Mouse (Mus musculus): ENCODE measurements around the gene Rnase9.

Gene Rnase9

DNA sequence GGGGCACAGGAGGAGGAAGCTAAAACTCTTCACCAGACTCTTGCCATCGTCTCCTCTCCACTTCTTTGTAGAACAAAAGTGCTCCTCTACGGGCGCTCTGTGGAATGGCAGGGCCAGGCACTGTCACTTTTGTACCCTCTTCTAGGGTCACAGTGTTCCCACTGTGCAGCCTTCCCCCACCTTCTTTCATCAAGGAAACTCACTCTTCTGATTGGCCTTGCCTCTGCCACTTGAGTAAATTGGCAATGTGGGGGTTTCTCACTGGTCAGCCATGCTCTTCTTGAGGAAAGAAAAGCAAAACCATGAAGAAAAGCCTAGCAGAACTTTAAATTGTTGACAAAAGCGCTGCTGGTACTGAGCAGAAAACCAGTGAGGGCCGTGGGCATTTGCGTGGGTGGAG lies at the start of gene Rnase9:
Gene Rnase9 (minus strand): TSS at position 101 of the 400 bp plus-strand sequence.
- no peak for DNase-seq

DNA sequence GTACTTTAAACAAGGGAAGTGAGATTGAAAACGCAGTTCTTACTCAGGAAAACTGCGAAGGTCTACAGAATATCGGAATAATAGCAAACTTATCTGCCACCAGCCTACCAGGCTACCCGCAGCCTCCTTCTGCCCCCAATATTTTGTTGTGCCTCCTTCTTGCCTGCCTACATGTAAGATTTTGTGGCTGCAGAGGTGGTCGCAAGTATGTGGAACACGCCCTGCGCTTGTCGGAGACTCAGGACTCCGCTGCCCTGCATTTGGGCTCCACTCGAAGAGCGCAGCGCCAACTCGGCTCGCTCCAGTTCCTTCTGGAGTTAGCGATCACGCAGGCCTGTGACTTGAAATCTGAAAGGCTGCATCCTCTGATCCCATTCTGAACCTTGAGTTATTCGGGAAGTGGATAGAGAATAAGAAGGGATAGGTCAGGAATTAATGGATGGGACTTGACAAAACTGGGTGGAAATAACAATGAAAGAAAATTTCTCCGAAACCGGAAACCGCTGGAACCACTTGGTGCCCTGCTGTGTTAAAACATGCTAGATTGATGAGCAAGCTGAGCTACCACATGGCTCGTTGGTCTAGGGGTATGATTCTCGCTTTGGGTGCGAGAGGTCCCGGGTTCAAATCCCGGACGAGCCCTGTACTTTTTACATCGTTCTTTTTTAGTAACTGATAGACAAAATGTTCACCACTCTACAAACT lies 48.6 kb upstream of the Rnase9 start:
- DNase-seq, result peak; percentile 81

- DNase-seq, result no peak
Observed at GRCm38 (mm10) chr14:51089674-51090076, 48.0 kb upstream of the Rnase9 start.

GRCm38 (mm10) chr14:51088970-51089673 lies 47.5 kb upstream of the Rnase9 start:
- peak; percentile 96 for DNase-seq

GRCm38 (mm10) chr14:51088166-51088969 lies 46.7 kb upstream of the Rnase9 start:
- DNase-seq, result peak; percentile 79

DNA sequence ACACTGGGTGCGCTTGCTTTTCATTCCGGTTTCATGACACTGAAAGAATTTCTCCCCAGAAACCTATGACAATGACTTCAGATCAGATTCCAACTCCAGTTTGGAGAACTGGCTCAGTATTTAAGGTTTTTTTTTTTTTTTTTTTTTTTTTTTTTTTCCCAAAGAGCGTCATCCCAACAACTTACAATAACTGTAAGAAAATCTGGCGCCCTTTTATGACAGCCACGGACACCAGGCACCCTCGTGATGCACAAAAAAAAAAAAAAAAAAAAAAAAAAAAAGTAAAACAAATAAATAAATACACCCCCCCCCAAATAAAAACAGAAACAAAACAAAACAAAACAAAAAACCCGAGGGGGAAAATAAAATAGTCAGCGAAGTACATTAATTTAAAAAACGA lies 46.1 kb upstream of the Rnase9 start:
- no peak for DNase-seq

- DNase-seq, result no peak
Observed at GRCm38 (mm10) chr14:51085911-51086310, 44.2 kb upstream of the Rnase9 start.

- no peak for DNase-seq
Observed at GRCm38 (mm10) chr14:51085086-51085485, 43.4 kb upstream of the Rnase9 start.

DNA sequence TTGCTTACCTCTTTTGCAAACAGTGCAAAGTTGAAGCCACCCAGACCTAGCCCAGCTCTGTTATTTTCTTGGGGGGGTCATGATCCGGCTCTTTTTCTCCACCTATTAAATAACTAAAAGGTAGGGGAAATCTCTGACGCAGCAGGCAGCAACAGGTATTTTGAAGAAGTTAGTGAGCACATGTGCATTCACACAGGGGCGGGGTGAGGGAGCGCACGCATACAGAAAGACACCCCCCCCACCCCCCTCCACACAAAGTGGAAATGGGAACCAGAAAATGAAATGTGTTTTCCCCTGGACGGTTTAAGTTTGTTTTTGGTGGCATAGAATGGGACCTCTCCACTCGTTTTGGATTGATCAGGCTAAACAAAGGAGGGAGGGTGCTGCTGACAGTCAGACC lies 42.1 kb upstream of the Rnase9 start:
- DNase-seq, result no peak

DNA sequence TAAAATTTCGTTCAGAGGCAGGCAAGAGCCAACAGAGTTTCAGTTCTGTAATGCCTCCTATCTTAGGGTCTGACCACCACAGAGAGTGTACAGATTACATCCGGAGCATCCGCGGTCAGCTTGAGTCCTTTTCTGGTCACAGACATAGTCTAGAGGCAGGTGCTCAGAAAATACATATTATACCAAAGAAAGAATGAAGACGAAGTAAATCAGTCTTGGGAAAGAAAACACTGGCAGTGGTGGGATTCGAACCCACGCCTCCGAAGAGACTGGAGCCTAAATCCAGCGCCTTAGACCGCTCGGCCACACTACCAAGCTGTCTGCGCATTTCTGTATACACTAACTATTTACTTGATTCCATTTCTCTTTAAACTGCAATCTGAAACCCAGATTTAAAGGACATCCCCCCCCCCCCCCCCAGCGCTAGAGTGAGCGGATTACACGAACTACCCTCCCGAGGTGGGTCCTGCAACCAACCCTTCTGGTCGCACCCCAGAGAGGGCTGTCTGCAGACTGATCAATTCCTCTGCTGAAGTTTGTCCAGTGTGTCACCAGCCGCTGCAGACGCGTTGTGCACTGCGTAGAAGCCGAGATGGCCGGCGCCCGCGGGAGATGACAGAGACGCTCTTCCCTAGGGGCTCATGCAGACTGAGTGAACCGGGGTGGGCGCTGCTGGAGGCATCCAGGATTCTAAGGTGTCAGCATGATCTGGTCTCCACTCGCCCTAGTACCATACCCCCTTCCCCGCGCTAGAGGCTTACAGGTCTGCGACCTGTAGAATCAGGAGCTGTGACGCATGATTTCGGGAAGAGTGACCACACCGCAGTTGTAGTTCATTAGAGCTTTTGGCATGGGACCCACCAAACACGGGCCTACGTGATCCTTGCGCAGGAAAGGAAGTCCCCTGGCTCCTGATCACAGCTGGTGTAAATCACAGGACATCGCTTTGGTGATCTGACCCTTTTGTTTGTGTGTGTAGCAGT lies 41.2 kb upstream of the Rnase9 start:
- peak; percentile 59 for DNase-seq

DNA sequence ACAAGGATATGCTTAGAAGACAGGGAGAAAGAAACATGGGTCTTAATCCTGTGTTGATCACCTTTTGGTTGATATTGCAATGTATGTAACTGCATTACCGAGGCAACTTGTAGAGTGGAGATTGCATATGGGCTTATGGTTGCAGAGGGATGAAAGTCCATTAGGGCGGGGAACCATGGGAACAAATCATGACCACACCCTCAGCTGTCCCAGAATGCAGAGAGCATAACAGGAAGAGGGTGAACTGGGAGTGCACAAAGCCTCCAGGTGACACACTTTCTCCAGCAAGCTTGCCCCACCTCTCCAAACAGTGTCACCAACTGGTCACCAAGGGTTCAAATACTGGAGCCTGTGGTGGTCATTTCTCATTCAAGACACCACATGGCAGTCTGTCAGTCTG lies 39.4 kb upstream of the Rnase9 start:
- DNase-seq, result no peak

GRCm38 (mm10) chr14:51079180-51079579 lies 37.5 kb upstream of the Rnase9 start:
- no peak for DNase-seq

DNA sequence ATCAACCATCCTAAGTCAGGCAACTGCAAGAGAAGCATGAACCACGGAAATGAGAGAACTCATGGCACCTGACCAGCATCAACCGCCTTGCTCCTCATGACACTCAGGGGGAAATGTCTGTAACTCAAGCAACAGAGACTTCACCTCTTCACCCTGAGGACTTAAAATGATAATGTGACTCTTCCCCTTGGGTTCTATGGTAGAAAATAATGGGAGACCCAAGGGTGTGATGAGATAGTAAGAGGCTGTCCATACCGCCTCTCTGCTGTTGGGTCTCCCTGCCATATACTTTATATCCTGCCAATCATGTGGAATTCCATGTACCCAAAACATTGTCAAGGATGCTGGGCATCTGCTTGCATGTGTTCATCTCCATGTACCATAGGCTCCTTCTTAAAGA lies 32.7 kb upstream of the Rnase9 start, which contains the start of gene Olfr750:
Gene Olfr750 (minus strand): TSS at position 101 of the 400 bp plus-strand sequence.
- DNase-seq, result no peak

GRCm38 (mm10) chr14:51069617-51070016 lies 27.9 kb upstream of the Rnase9 start:
- DNase-seq, result peak; percentile 42

- DNase-seq, result no peak
Observed at GRCm38 (mm10) chr14:51068956-51069355, 27.3 kb upstream of the Rnase9 start.

DNA sequence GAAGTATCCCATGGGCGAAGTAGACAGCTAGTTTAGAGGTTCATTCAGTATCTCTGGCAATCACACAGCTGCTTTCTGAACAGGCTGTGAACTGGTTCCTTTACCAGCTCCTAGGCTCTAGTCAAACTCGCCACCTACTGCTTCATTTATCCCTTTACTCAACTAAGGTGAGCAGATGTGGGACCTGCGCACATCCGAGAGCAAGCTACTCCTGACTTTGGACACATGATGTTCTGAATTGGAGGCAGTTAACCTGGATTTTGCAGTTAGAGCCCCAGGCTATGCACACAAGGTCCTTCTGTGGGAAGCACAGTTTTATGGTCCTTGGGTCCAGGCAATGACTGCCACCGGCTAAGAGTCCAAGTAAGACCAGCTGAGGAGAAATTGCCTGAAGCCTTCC lies 19.1 kb upstream of the Rnase9 start:
- no peak for DNase-seq

DNA sequence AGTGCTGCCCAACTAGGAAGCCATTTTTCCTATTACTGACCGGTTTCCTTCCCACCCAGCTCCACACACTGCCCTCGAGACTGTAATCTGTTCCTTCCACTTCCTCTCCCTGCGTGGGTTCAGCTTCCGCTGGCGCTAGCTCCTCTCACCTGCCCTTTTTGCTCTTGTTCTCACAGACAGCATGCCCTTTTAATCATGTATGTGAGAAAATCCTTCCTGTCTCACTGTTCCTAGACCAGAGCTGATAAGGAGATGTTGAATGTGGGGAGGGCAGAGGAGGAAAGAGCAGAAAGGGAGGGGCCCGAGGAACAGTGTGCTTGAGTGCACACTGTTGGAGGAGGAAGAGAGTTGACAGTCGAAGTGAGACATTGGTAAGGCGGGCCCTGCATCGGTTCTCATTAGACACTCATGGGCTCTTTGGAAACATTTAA lies 15.7 kb upstream of the Rnase9 start, which contains the start of gene Rnase12:
Gene Rnase12 (minus strand): TSS at position 261 of the 431 bp plus-strand sequence.
- no peak for DNase-seq

- no peak for DNase-seq
Observed at GRCm38 (mm10) chr14:51054243-51055237, 12.9 kb upstream of the Rnase9 start.

DNA sequence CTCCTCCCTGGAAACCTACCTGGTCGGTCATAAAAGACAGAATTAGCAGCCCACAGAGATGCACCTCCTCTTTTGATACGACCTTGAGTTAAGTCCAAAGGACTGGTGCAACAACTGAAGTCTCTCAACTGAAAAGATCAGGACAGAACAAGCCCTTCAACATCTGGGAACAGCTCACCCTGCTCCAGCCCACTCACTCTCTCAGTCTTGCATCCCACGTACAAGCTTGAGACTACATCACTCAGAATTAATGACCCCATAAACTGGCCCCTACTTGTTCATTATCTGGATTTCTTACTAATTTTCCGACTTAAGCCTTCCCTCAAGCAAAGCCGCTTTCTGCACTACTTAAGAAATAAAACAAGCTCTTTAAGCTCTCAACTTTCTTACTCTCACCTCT lies 11.5 kb upstream of the Rnase9 start:
- DNase-seq, result no peak

GRCm38 (mm10) chr14:51051941-51052340 lies 10.3 kb upstream of the Rnase9 start:
- no peak for DNase-seq

DNA sequence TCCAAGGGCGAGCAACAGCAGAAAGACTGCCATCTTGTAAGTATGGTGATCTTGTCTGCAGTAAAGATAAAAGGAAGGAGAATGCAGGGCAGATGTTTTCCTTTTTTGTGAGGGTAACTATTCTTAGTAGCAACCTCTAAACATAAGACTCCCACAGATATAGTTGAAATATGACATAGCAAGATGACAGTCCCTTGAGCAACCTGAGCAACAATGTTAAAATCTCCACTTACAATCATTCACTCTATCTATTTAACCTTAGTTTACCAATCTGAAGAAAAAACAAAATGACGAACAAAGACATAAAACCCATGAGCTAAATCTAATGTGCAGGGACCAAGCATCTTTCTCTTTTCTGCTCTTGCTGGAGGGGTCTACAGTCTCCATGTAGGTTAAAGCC lies 8.4 kb upstream of the Rnase9 start, which contains the start of gene Rnase11:
Gene Rnase11 (minus strand): TSS at position 101 of the 400 bp plus-strand sequence.
- DNase-seq, result no peak
